Mouse (Mus musculus): ENCODE measurements at regions not wholly inside any gene's neighbourhood (a gene's known extent, or its start where the extent isn't known, plus 50 kb on each side); places are given as distances from the start of the nearest gene placed in this dataset.

DNA sequence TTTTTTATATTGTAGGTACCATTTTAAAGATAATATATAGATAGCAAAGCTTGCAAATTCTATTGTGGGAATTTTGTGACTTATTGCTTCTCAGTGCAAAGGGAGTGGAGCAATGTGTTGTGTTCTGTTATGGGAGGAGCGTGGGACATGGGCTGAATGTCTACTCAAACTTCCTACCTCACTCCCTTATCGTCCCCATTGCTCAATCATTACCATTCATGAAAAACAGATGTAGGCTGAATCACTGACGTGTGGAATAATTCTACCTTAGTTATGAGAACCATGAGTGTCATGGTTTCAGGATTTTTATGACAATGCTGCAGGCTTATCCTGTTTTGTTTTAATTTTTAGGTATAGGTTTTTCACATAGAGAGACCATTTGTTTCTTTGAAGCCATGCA is 119.0 kb upstream of the Ednra start:
- Histone ChIP-seq H3K36me3 (ENCODE audit: control insufficient read depth, insufficient read depth, low read length) (no peaks in the 10 kb centered on the region), H3K4me1 (ENCODE audit: control insufficient read depth, insufficient read depth, low read length) (peaks cover 7% of the 10 kb centered on the region; the same call in 1 of the 2 replicates), H3K9ac (ENCODE audit: low read depth, low read length, severe bottlenecking) (no peak overlapping the region), H3K27me3 (ENCODE audit: control insufficient read depth, insufficient read depth, low read length) (no peaks in the 10 kb centered on the region), H3K9me3 (ENCODE audit: control insufficient read depth, low read length) (no peaks in the 10 kb centered on the region), H3K27ac (replicated peaks; ENCODE audit: low read depth, low read length) (no peak overlapping the region), H3K4me3 (replicated peaks; ENCODE audit: low read length) (no peak overlapping the region), H3K4me2 (replicated peaks; ENCODE audit: low read depth, low read length, severe bottlenecking) (no peak overlapping the region)
- no peak for ATAC-seq (ENCODE audit: low FRiP score, low read depth)
- no peak for DNase-seq (ENCODE audit: low spot score)
- no peak for TF ChIP-seq POLR2A (IDR thresholded peaks at IDR 0.05; ENCODE audit: borderline replicate concordance, extremely low read depth, insufficient read depth, insufficient read length)
- WGBS: 32% methylated on average over 3 of the region's 3 CpGs

- Histone ChIP-seq H3K4me1 (ENCODE audit: control insufficient read depth, insufficient read depth, low read length) (no peaks in the 10 kb centered on the region), H3K27me3 (ENCODE audit: control insufficient read depth, insufficient read depth, low read length) (no peaks in the 10 kb centered on the region), H3K36me3 (ENCODE audit: control insufficient read depth, insufficient read depth, low read length) (no peaks in the 10 kb centered on the region), H3K27ac (replicated peaks; ENCODE audit: low read depth, low read length) (no peak overlapping the region), H3K9me3 (ENCODE audit: control insufficient read depth, low read length) (no peaks in the 10 kb centered on the region; the same call in 1 of the 2 replicates), H3K9ac (ENCODE audit: low read depth, low read length, severe bottlenecking) (no peak overlapping the region), H3K4me3 (replicated peaks; ENCODE audit: low read length) (no peak overlapping the region), H3K4me2 (replicated peaks; ENCODE audit: low read depth, low read length, severe bottlenecking) (no peak overlapping the region)
- DNase-seq (ENCODE audit: low spot score): no peak
- ATAC-seq (ENCODE audit: low FRiP score, low read depth): no peak
- no peak for TF ChIP-seq POLR2A (IDR thresholded peaks at IDR 0.05; ENCODE audit: borderline replicate concordance, extremely low read depth, insufficient read depth, insufficient read length)
- 65% methylated on average over 5 of the region's 5 CpGs for WGBS
Observed at GRCm38 (mm10) chr8:77850523-77850922, 126.3 kb upstream of the Ednra start.

DNA sequence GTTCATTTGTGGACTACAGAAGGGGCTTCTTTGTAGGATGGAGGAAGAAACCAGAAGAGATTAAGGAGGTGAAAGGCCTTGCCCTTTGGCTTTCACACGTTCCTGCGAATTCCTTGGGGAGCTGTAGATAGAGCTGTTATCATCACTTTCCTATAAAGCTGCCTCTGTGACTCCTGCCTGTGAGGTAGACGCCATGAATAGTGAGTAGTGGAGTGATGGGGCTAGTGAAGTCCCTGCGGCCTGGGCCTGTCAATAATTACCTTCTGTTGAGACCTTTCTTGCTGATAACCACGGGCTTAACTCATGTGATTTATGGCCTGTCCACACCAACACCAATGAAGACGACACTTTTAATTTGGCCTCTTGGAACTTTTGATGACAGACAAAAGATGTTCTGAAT is 146.0 kb upstream of the Ednra start:
- TF ChIP-seq POLR2A (IDR thresholded peaks at IDR 0.05; ENCODE audit: borderline replicate concordance, extremely low read depth, insufficient read depth, insufficient read length): no peak
- Histone ChIP-seq H3K4me1 (ENCODE audit: control insufficient read depth, insufficient read depth, low read length) (no peaks in the 10 kb centered on the region), H3K36me3 (ENCODE audit: control insufficient read depth, insufficient read depth, low read length) (no peaks in the 10 kb centered on the region), H3K9me3 (ENCODE audit: control insufficient read depth, low read length) (no peaks in the 10 kb centered on the region), H3K4me3 (replicated peaks; ENCODE audit: low read length) (no peak overlapping the region), H3K4me2 (replicated peaks; ENCODE audit: low read depth, low read length, severe bottlenecking) (no peak overlapping the region), H3K27me3 (ENCODE audit: control insufficient read depth, insufficient read depth, low read length) (no peaks in the 10 kb centered on the region), H3K27ac (replicated peaks; ENCODE audit: low read depth, low read length) (no peak overlapping the region), H3K9ac (ENCODE audit: low read depth, low read length, severe bottlenecking) (no peak overlapping the region)
- no peak for ATAC-seq (ENCODE audit: low FRiP score, low read depth)
- 20% methylated on average over 6 of the region's 6 CpGs for WGBS
- DNase-seq (ENCODE audit: low spot score): no peak

DNA sequence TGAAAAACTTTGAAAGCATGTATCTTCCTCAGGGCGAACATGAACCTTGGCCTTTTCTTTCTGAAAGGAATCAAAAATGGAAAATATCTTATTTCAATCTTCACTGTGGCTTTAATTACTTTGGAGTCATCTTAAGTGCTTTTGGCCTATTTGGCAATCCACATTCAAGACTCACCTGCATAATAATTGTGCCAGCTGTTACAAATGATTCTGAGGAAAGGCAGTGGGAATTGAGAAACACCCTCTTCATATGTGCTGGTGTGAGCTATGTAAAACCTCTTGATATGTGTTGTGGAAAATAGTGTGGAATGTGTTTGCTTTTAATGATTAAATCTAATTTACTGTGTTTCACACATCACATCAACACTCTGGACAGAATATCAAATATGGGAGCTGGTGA is 148.5 kb upstream of the Ednra start:
- H3K4me3 ChIP-seq (replicated peaks; ENCODE audit: low read length): no peak overlapping the region
- no peaks in the 10 kb centered on the region for H3K9me3 ChIP-seq (ENCODE audit: control insufficient read depth, low read length)
- no peak for TF ChIP-seq POLR2A (IDR thresholded peaks at IDR 0.05; ENCODE audit: borderline replicate concordance, extremely low read depth, insufficient read depth, insufficient read length)
- H3K27ac ChIP-seq (replicated peaks; ENCODE audit: low read depth, low read length): no peak overlapping the region
- no peak overlapping the region for H3K9ac ChIP-seq (ENCODE audit: low read depth, low read length, severe bottlenecking)
- DNase-seq (ENCODE audit: low spot score): no peak
- ATAC-seq (ENCODE audit: low FRiP score, low read depth): no peak
- no peaks in the 10 kb centered on the region for H3K4me1 ChIP-seq (ENCODE audit: control insufficient read depth, insufficient read depth, low read length)
- no peaks in the 10 kb centered on the region for H3K36me3 ChIP-seq (ENCODE audit: control insufficient read depth, insufficient read depth, low read length)
- 94% methylated on average over 1 of the region's 1 CpGs for WGBS
- H3K4me2 ChIP-seq (replicated peaks; ENCODE audit: low read depth, low read length, severe bottlenecking): no peak overlapping the region
- H3K27me3 ChIP-seq (ENCODE audit: control insufficient read depth, insufficient read depth, low read length): no peaks in the 10 kb centered on the region

GRCm38 (mm10) chr8:77919776-77920175 is 195.5 kb upstream of the Ednra start:
- Histone ChIP-seq H3K9ac (ENCODE audit: low read depth, low read length, severe bottlenecking) (no peak overlapping the region), H3K27me3 (ENCODE audit: control insufficient read depth, insufficient read depth, low read length) (no peaks in the 10 kb centered on the region), H3K9me3 (ENCODE audit: control insufficient read depth, low read length) (0 out of 2 replicates have a peak, but pooled peaks cover 6% of the 10 kb centered on the region), H3K4me3 (replicated peaks; ENCODE audit: low read length) (no peak overlapping the region), H3K27ac (replicated peaks; ENCODE audit: low read depth, low read length) (no peak overlapping the region), H3K4me2 (replicated peaks; ENCODE audit: low read depth, low read length, severe bottlenecking) (no peak overlapping the region), H3K36me3 (ENCODE audit: control insufficient read depth, insufficient read depth, low read length) (no peaks in the 10 kb centered on the region), H3K4me1 (ENCODE audit: control insufficient read depth, insufficient read depth, low read length) (no peaks in the 10 kb centered on the region)
- ATAC-seq (ENCODE audit: low FRiP score, low read depth): no peak
- TF ChIP-seq POLR2A (IDR thresholded peaks at IDR 0.05; ENCODE audit: borderline replicate concordance, extremely low read depth, insufficient read depth, insufficient read length): no peak
- WGBS: 88% methylated on average over 3 of the region's 3 CpGs
- DNase-seq (ENCODE audit: low spot score): no peak

- Histone ChIP-seq H3K4me2 (replicated peaks; ENCODE audit: low read depth, low read length, severe bottlenecking) (no peak overlapping the region), H3K4me1 (ENCODE audit: control insufficient read depth, insufficient read depth, low read length) (no peaks in the 10 kb centered on the region), H3K27me3 (ENCODE audit: control insufficient read depth, insufficient read depth, low read length) (no peaks in the 10 kb centered on the region), H3K9me3 (ENCODE audit: control insufficient read depth, low read length) (0 out of 2 replicates have a peak, but pooled peaks cover 6% of the 10 kb centered on the region), H3K9ac (ENCODE audit: low read depth, low read length, severe bottlenecking) (no peak overlapping the region), H3K27ac (replicated peaks; ENCODE audit: low read depth, low read length) (no peak overlapping the region), H3K36me3 (ENCODE audit: control insufficient read depth, insufficient read depth, low read length) (no peaks in the 10 kb centered on the region), H3K4me3 (replicated peaks; ENCODE audit: low read length) (no peak overlapping the region)
- DNase-seq (ENCODE audit: low spot score): no peak
- TF ChIP-seq POLR2A (IDR thresholded peaks at IDR 0.05; ENCODE audit: borderline replicate concordance, extremely low read depth, insufficient read depth, insufficient read length): no peak
- ATAC-seq (ENCODE audit: low FRiP score, low read depth): no peak
- WGBS: 54% methylated on average over 4 of the region's 4 CpGs
Observed at GRCm38 (mm10) chr8:77921868-77922267, 197.6 kb upstream of the Ednra start.

All from limb, embryonic 14.5 days (tissue).